Mouse (Mus musculus) kidney, embryonic 14.5 days (tissue): ENCODE measurements at regions not wholly inside any gene's neighbourhood (a gene's known extent, or its start where the extent isn't known, plus 50 kb on each side); places are given as distances from the start of the nearest gene placed in this dataset.

Experiments used
- ATAC-seq: fragments of 200-750 bp; cut with Nextera tagmentation; 2 replicates; pipeline ENCODE4 v1.8.0; 2017; ENCODE audit warnings: moderate number of reproducible peaks, mild to moderate bottlenecking, moderate TSS enrichment, moderate library complexity; ENCODE audit not compliant: low FRiP score, low TSS enrichment
- H3K27ac ChIP-seq: fragments of 300-500 bp; sonication (generic); 2 replicates; pipeline ENCODE4 v1.5.1; 2014; ENCODE audit warnings: low read depth, mild to moderate bottlenecking, low read length, moderate library complexity, mixed read lengths
- H3K27me3 ChIP-seq: fragments of 300-500 bp; sonication (generic); 2 replicates; pipeline ENCODE4 v1.6.1; 2014; ENCODE audit warnings: mild to moderate bottlenecking, low read length; ENCODE audit not compliant: control insufficient read depth, insufficient read depth
- H3K36me3 ChIP-seq: fragments of 300-500 bp; sonication (generic); 2 replicates; pipeline ENCODE4 v1.6.1; 2014; ENCODE audit warnings: low read length, mixed read lengths; ENCODE audit not compliant: control insufficient read depth, insufficient read depth
- H3K4me1 ChIP-seq: fragments of 300-500 bp; sonication (generic); 2 replicates; pipeline ENCODE4 v1.6.1; 2014; ENCODE audit warnings: low read length, mixed read lengths; ENCODE audit not compliant: control insufficient read depth, insufficient read depth
- H3K4me2 ChIP-seq: fragments of 300-500 bp; sonication (generic); replicated peaks from 2 replicates; pipeline ENCODE4 v1.6.1; 2014; ENCODE audit warnings: low read depth, mild to moderate bottlenecking, low read length
- H3K4me3 ChIP-seq: fragments of 300-500 bp; sonication (generic); 2 replicates; pipeline ENCODE4 v1.5.1; 2014; ENCODE audit warnings: mild to moderate bottlenecking, low read length
- H3K9ac ChIP-seq: fragments of 300-500 bp; sonication (generic); 2 replicates; pipeline ENCODE4 v1.6.1; 2014; ENCODE audit warnings: low read depth, mild to moderate bottlenecking, low read length, moderate library complexity
- H3K9me3 ChIP-seq: fragments of 300-500 bp; sonication (generic); 2 replicates; pipeline ENCODE4 v1.6.1; 2016; ENCODE audit warnings: low read length; ENCODE audit not compliant: control insufficient read depth
- WGBS: fragments of 180-500 bp; shearing (Covaris S2); extraction: QIAGEN DNeasy Blood & Tissue Kit; methylation state at CpG from one replicate; pipeline ENCODE4 v1.1.7; 2014; 5-methylcytosine and 5-hydroxymethylcytosine counted together

GRCm38 (mm10) chr19:36208419-36208818 lies 88.5 kb upstream of the Ankrd1 start:
- Histone ChIP-seq H3K9me3 (no peaks in the 10 kb centered on the region), H3K36me3 (no peaks in the 10 kb centered on the region), H3K27me3 (no peaks in the 10 kb centered on the region), H3K4me2 (no peak overlapping the region), H3K27ac (no peak overlapping the region), H3K4me1 (peaks cover 7% of the 10 kb centered on the region; the same call in 1 of the 2 replicates), H3K4me3 (no peak overlapping the region), H3K9ac (no peak overlapping the region)
- WGBS = 57% methylated on average over 5 of the region's 5 CpGs
- ATAC-seq = no peak

GRCm38 (mm10) chr19:36213461-36213860 lies 93.6 kb upstream of the Ankrd1 start:
- no peak overlapping the region for H3K9ac ChIP-seq
- peaks cover 10% of the 10 kb centered on the region for H3K4me1 ChIP-seq
- no peak overlapping the region for H3K27ac ChIP-seq
- no peaks in the 10 kb centered on the region for H3K36me3 ChIP-seq
- no peaks in the 10 kb centered on the region for H3K9me3 ChIP-seq
- no peak overlapping the region for H3K4me2 ChIP-seq
- no peaks in the 10 kb centered on the region for H3K27me3 ChIP-seq
- no peak for ATAC-seq
- no peak overlapping the region for H3K4me3 ChIP-seq
- WGBS = 38% methylated on average over 8 of the region's 8 CpGs

GRCm38 (mm10) chr19:36214188-36214968 lies 94.5 kb upstream of the Ankrd1 start:
- H3K36me3 ChIP-seq = no peaks in the 10 kb centered on the region
- WGBS = 27% methylated on average over 7 of the region's 7 CpGs
- H3K4me3 ChIP-seq = no peak overlapping the region
- H3K4me1 ChIP-seq = peaks cover 10% of the 10 kb centered on the region
- H3K27ac ChIP-seq = no peak overlapping the region
- no peak overlapping the region for H3K4me2 ChIP-seq
- no peak overlapping the region for H3K9ac ChIP-seq
- ATAC-seq = peak; percentile 93
- H3K27me3 ChIP-seq = no peaks in the 10 kb centered on the region
- no peaks in the 10 kb centered on the region for H3K9me3 ChIP-seq

- ATAC-seq = no peak
- WGBS = 82% methylated on average over 5 of the region's 5 CpGs
- H3K9ac ChIP-seq = no peak overlapping the region
Observed at GRCm38 (mm10) chr19:36217177-36217576, 97.3 kb upstream of the Ankrd1 start.

GRCm38 (mm10) chr19:36217605-36218004 lies 97.7 kb upstream of the Ankrd1 start:
- Histone ChIP-seq H3K4me3 (no peak overlapping the region), H3K36me3 (no peaks in the 10 kb centered on the region), H3K27ac (no peak overlapping the region), H3K9me3 (no peaks in the 10 kb centered on the region), H3K4me2 (no peak overlapping the region), H3K9ac (no peak overlapping the region), H3K4me1 (peaks cover 10% of the 10 kb centered on the region), H3K27me3 (no peaks in the 10 kb centered on the region)
- WGBS = 67% methylated on average over 5 of the region's 5 CpGs
- ATAC-seq = no peak

More at GRCm38 (mm10) chr19:36217177-36217576, 97.3 kb upstream of the Ankrd1 start:
- H3K27ac ChIP-seq = no peak overlapping the region
- H3K4me3 ChIP-seq = no peak overlapping the region
- H3K4me1 ChIP-seq = peaks cover 10% of the 10 kb centered on the region
- H3K27me3 ChIP-seq = no peaks in the 10 kb centered on the region
- H3K4me2 ChIP-seq = no peak overlapping the region
- no peaks in the 10 kb centered on the region for H3K9me3 ChIP-seq
- no peaks in the 10 kb centered on the region for H3K36me3 ChIP-seq

GRCm38 (mm10) chr19:36218921-36219320 lies 99.0 kb upstream of the Ankrd1 start:
- no peak overlapping the region for H3K27ac ChIP-seq
- no peak for ATAC-seq
- no peak overlapping the region for H3K4me3 ChIP-seq
- no peak overlapping the region for H3K4me2 ChIP-seq
- no peak overlapping the region for H3K9ac ChIP-seq
- no peaks in the 10 kb centered on the region for H3K9me3 ChIP-seq
- no peaks in the 10 kb centered on the region for H3K27me3 ChIP-seq
- H3K36me3 ChIP-seq = no peaks in the 10 kb centered on the region
- peaks cover 6% of the 10 kb centered on the region for H3K4me1 ChIP-seq
- WGBS = 81% methylated on average over 5 of the region's 5 CpGs

- ATAC-seq = no peak
- Histone ChIP-seq H3K27ac (no peak overlapping the region), H3K4me2 (no peak overlapping the region), H3K27me3 (no peaks in the 10 kb centered on the region), H3K4me3 (no peak overlapping the region), H3K4me1 (no peaks in the 10 kb centered on the region), H3K9me3 (no peaks in the 10 kb centered on the region), H3K36me3 (no peaks in the 10 kb centered on the region), H3K9ac (no peak overlapping the region)
- WGBS = 88% methylated on average over 2 of the region's 2 CpGs
Observed at GRCm38 (mm10) chr19:36221104-36221503, 101.2 kb upstream of the Ankrd1 start.

GRCm38 (mm10) chr19:36221596-36221995 lies 101.7 kb upstream of the Ankrd1 start:
- Histone ChIP-seq H3K4me3 (no peak overlapping the region), H3K4me2 (no peak overlapping the region), H3K9me3 (no peaks in the 10 kb centered on the region), H3K27ac (no peak overlapping the region), H3K4me1 (no peaks in the 10 kb centered on the region), H3K27me3 (no peaks in the 10 kb centered on the region), H3K9ac (no peak overlapping the region), H3K36me3 (no peaks in the 10 kb centered on the region)
- no peak for ATAC-seq

- no peak overlapping the region for H3K4me3 ChIP-seq
- H3K9me3 ChIP-seq = no peaks in the 10 kb centered on the region
- H3K4me1 ChIP-seq = no peaks in the 10 kb centered on the region
- H3K36me3 ChIP-seq = no peaks in the 10 kb centered on the region
- ATAC-seq = no peak
- H3K9ac ChIP-seq = no peak overlapping the region
- no peak overlapping the region for H3K4me2 ChIP-seq
- H3K27me3 ChIP-seq = no peaks in the 10 kb centered on the region
- WGBS = 95% methylated on average over 3 of the region's 3 CpGs
- no peak overlapping the region for H3K27ac ChIP-seq
Observed at GRCm38 (mm10) chr19:36222198-36222597, 102.3 kb upstream of the Ankrd1 start.
